Mouse (Mus musculus) liver, postnatal 0 days (tissue): ENCODE measurements around the gene Doc2g. TPM values are rescaled to one million over a fixed set of nuclear protein-coding genes. Genes with fewer than 3 reads are reported as not detected.

Experiments used
- ATAC-seq: fragments of 200-750 bp; cut with Nextera tagmentation; 2 replicates; pipeline ENCODE4 v1.8.0; 2017; ENCODE audit warnings: mild to moderate bottlenecking, moderate library complexity
- DNase-seq: peaks from one replicate; pipeline ENCODE4 v3.0.0-alpha.2; 2016
- H3K27ac ChIP-seq: fragments of 300-500 bp; sonication (generic); 2 replicates; pipeline ENCODE4 v1.5.1; 2014; ENCODE audit warnings: antibody characterized with exemption, moderate library complexity, mild to moderate bottlenecking, low read depth
- H3K27me3 ChIP-seq: fragments of 300-500 bp; sonication (generic); 2 replicates; pipeline ENCODE4 v1.6.1; 2014; ENCODE audit warnings: low read length, control low read depth, mixed read lengths; ENCODE audit not compliant: insufficient read depth
- H3K36me3 ChIP-seq: fragments of 300-500 bp; sonication (generic); replicated peaks from 2 replicates; pipeline ENCODE4 v1.6.1; 2014; ENCODE audit warnings: mild to moderate bottlenecking, control low read depth, low read length, moderate library complexity, mixed read lengths; ENCODE audit not compliant: insufficient read depth
- H3K4me1 ChIP-seq: fragments of 300-500 bp; sonication (generic); 2 replicates; pipeline ENCODE4 v1.6.1; 2014; ENCODE audit warnings: antibody characterized with exemption, mild to moderate bottlenecking, control low read depth; ENCODE audit not compliant: insufficient read depth
- H3K4me2 ChIP-seq: fragments of 300-500 bp; sonication (generic); 2 replicates; pipeline ENCODE4 v1.6.1; 2014; ENCODE audit warnings: low read depth, mild to moderate bottlenecking, low read length, moderate library complexity, mixed read lengths
- H3K4me3 ChIP-seq: fragments of 300-500 bp; sonication (generic); 2 replicates; pipeline ENCODE4 v1.5.1; 2014; ENCODE audit warnings: low read depth, low read length
- H3K9ac ChIP-seq: fragments of 300-500 bp; sonication (generic); replicated peaks from 2 replicates; pipeline ENCODE4 v1.6.1; 2014; ENCODE audit warnings: mild to moderate bottlenecking, moderate library complexity
- H3K9me3 ChIP-seq: fragments of 300-500 bp; sonication (generic); 2 replicates; pipeline ENCODE4 v1.6.1; 2016; ENCODE audit warnings: mild to moderate bottlenecking, control low read depth, low read length, mixed read lengths
- CTCF ChIP-seq: sonication (generic); IDR thresholded peaks from 2 replicates; pipeline ENCODE4 v1.5.1; 2016; ENCODE audit warnings: antibody characterized with exemption, low read depth
- EP300 ChIP-seq: IDR thresholded peaks from 2 replicates; pipeline ENCODE4 v1.6.1; 2016; ENCODE audit warnings: antibody characterized with exemption, low read depth, mild to moderate bottlenecking
- WGBS: fragments of 180-500 bp; shearing (Covaris S2); extraction: QIAGEN DNeasy Blood & Tissue Kit; methylation state at CpG from one replicate; pipeline ENCODE4 v1.1.7; 2014; ENCODE audit not compliant: insufficient replicate concordance; 5-methylcytosine and 5-hydroxymethylcytosine counted together
- polyA plus RNA-seq: library from polyadenylated mRNA; unstranded; fragments of >200 nt; fragmentation: Nextera tagmentation; extraction: Ambion mirVana; gene quantifications from 2 replicates; pipeline ENCODE4 v1.2.1, GENCODE M21; 2015

Gene Doc2g
- polyA plus RNA-seq, 1 experiment from 2014 or later: 0.74 TPM

GRCm38 (mm10) chr19:3988750-3989149 is 14.4 kb upstream of the Doc2g start:
- TF ChIP-seq CTCF (peak; percentile 50), EP300 (no peak)
- Histone ChIP-seq H3K4me3 (no peak overlapping the region), H3K4me2 (no peak overlapping the region), H3K27me3 (no peaks in the 10 kb centered on the region), H3K9ac (no peak overlapping the region), H3K9me3 (no peaks in the 10 kb centered on the region), H3K27ac (no peak overlapping the region), H3K36me3 (no peaks in the 10 kb centered on the region), H3K4me1 (peaks cover 28% of the 10 kb centered on the region)
- no peak for DNase-seq
- WGBS: 83% methylated on average over 4 of the region's 4 CpGs
- no peak for ATAC-seq

DNA sequence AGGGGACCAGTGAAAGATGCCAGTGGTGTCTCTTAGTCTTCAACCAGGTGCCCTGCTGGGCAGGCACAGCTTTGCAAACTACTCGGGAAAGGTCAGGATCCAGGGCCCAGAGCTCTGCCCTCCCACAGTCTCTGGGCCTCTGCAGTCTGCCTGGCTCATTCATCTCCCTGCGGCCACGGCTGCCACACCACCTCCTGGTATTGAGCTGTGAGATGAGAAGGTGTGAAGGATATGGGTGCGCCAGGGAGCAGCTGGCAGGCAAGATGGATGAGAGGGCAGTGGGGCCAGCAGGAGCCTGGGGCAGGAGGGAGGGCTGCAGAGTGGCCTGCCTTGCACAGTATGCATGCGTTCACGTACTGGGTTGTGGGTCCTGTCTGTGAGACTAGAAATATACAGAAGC is 12.3 kb upstream of the Doc2g start:
- Histone ChIP-seq H3K4me1 (peaks cover 14% of the 10 kb centered on the region), H3K4me2 (no peak overlapping the region), H3K27ac (no peak overlapping the region), H3K4me3 (no peak overlapping the region), H3K36me3 (no peaks in the 10 kb centered on the region), H3K9ac (no peak overlapping the region), H3K9me3 (no peaks in the 10 kb centered on the region), H3K27me3 (no peaks in the 10 kb centered on the region)
- TF ChIP-seq CTCF (no peak), EP300 (no peak)
- no peak for ATAC-seq
- no peak for DNase-seq
- 73% methylated on average over 6 of the region's 6 CpGs for WGBS

DNA sequence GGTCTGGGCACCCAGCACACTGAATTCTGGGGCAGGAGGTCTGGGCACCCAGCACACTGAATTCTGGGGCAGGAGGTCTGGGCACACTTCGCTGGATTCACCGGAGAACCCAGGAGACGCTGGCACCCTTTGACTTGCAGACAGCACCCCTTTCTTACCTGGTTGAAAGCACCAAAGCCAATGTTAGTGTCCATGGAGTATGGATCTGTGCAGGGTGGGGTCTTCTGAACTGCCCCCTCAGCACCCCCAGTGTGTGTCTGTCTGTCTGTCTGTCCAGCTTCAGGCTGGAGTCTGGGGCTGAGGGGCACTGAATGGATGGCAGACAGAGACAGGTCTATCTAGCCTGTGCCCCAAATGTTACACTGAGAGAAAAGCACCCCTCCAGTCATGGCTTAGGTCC is 11.6 kb upstream of the Doc2g start:
- Histone ChIP-seq H3K27me3 (no peaks in the 10 kb centered on the region), H3K27ac (no peak overlapping the region), H3K36me3 (no peaks in the 10 kb centered on the region), H3K4me1 (peaks cover 6% of the 10 kb centered on the region), H3K4me2 (no peak overlapping the region), H3K9ac (no peak overlapping the region), H3K4me3 (no peak overlapping the region), H3K9me3 (no peaks in the 10 kb centered on the region)
- DNase-seq: no peak
- 94% methylated on average over 3 of the region's 3 CpGs for WGBS
- ATAC-seq: no peak
- TF ChIP-seq CTCF: no peak

DNA sequence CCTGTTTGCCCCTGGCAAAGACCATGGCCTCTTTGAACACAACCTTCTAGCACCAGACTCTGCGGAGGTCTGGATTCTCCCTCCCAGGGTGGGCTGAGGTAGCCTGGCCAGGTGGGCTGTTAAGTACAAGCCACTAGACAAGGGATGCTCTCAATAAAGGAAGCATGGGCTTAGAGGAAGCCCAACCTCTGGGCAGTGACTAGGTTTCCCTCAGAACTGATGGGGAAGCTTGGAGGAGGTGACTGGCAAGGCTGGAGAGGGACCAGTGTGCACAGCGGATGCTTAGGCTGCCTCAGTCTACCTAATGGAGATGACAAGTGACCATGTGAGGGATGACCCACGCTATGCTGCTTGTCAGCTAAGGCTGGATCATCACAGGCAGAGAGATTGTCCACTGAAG is 11.1 kb upstream of the Doc2g start:
- H3K9me3 ChIP-seq: no peaks in the 10 kb centered on the region

DNA sequence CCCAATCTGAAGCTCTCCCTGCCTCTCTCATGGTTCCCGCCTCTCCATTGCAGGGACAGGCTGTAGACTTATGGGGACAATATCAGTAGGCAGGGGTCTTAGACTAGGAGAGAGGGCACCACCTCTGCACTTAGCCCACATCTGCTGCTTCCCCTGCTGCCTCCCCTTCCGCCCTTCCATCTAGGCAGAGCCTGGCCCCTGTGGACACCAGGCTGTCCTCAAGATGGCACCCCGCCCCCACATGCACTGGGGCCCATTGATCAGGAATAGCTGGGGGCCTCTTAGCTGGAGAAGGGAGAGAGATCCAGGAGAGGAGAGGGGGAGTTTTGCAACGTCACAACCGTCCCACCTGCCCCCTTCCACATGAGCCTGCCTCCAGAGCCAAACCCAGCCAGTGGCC is 10.7 kb upstream of the Doc2g start, which contains the start of gene Tbx10:
Gene Tbx10, plus strand, starts transcription at position 337 of the 400 bp plus-strand sequence.
- H3K27ac ChIP-seq: no peak within 1 kb of the TSS
- H3K9me3 ChIP-seq: no peaks in the 10 kb centered on the region
- ATAC-seq: no peak
- 60% methylated on average over 5 of the region's 5 CpGs for WGBS
- DNase-seq: no peak
- H3K4me1 ChIP-seq: no peaks in the 10 kb centered on the region
- H3K9ac ChIP-seq: no peak within 1 kb of the TSS
- no peaks in the 10 kb centered on the region for H3K27me3 ChIP-seq
- TF ChIP-seq EP300 (no peak), CTCF (no peak)
- H3K4me2 ChIP-seq: no peak within 1 kb of the TSS
- no peaks in the 10 kb centered on the region for H3K36me3 ChIP-seq
- H3K4me3 ChIP-seq: no peak within 1 kb of the TSS

More for the DNA sequence above, 11.1 kb upstream of the Doc2g start:
- H3K4me2 ChIP-seq: no peak overlapping the region
- DNase-seq: no peak
- TF ChIP-seq EP300 (no peak), CTCF (no peak)
- no peak overlapping the region for H3K9ac ChIP-seq
- no peak for ATAC-seq
- WGBS: 84% methylated on average over 3 of the region's 3 CpGs
- H3K4me3 ChIP-seq: no peak overlapping the region
- H3K4me1 ChIP-seq: peaks cover 2% of the 10 kb centered on the region
- H3K27me3 ChIP-seq: no peaks in the 10 kb centered on the region
- no peak overlapping the region for H3K27ac ChIP-seq
- no peaks in the 10 kb centered on the region for H3K36me3 ChIP-seq

DNA sequence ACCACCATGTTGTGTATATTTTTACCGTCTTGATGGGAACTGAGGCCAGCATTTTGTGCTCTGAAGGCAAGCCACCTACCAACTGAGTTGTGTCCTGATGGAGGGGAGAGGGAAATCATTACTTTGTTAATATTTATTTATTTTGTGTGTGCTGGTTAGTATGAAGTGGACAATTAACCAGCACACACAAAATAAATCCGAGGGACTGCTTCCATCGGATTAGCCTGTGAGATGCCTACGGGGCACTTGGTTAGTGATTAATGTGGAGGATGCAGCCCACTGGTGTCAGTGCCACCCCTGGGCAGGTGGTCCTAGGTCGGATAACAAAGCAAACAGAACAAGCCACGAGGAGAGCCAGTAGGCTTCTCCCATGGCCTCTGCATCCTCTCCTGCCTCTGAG is 8.2 kb upstream of the Doc2g start:
- Histone ChIP-seq H3K9ac (no peak overlapping the region), H3K4me1 (0 out of 2 replicates have a peak, but pooled peaks cover 3% of the 10 kb centered on the region), H3K27ac (no peak overlapping the region), H3K4me3 (no peak overlapping the region), H3K4me2 (no peak overlapping the region), H3K9me3 (no peaks in the 10 kb centered on the region), H3K36me3 (no peaks in the 10 kb centered on the region), H3K27me3 (no peaks in the 10 kb centered on the region)
- no peak for DNase-seq
- TF ChIP-seq CTCF (no peak), EP300 (no peak)
- no peak for ATAC-seq
- 67% methylated on average over 6 of the region's 6 CpGs for WGBS

- no peak overlapping the region for H3K4me2 ChIP-seq
- H3K9me3 ChIP-seq: no peaks in the 10 kb centered on the region
- no peak overlapping the region for H3K9ac ChIP-seq
- H3K36me3 ChIP-seq: no peaks in the 10 kb centered on the region
- H3K27me3 ChIP-seq: no peaks in the 10 kb centered on the region
- WGBS: 81% methylated on average over 3 of the region's 3 CpGs
- DNase-seq (no peak), ATAC-seq (no peak)
- TF ChIP-seq EP300: no peak
- no peak for TF ChIP-seq CTCF
- H3K4me3 ChIP-seq: no peak overlapping the region
- H3K27ac ChIP-seq: no peak overlapping the region
- peaks cover 3% of the 10 kb centered on the region; the same call in 1 of the 2 replicates for H3K4me1 ChIP-seq
Measured at GRCm38 (mm10) chr19:3995505-3995904, 7.6 kb upstream of the Doc2g start.
